Mouse (Mus musculus): ENCODE results near the gene Ak2. TPM values are rescaled to one million over a fixed set of nuclear protein-coding genes. Genes with fewer than 3 reads are reported as not detected.

Ak2 gene
- polyA plus RNA-seq, 1 experiment from 2014 or later, result 183 TPM

DNA sequence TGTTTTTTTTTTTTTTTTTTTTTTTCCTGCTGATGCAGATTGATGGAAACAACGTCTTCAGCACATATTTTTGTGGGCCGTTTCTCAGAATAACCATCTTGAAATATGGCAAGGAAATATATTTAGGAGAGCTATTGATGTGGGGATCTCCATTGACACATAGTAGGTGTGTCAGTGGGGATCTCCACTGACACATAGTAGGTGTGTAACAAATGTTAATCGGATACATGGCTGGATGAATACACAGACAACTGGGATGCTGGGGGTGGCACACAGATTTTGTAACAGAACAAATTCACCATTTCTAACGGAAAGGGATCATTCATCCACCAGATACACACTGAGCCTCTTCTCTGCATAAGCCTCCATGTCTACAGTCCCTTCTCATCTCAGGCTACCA is 58.6 kb downstream of the Ak2 start:
- H3K27me3 ChIP-seq (replicated peaks; ENCODE audit: control insufficient read depth, insufficient read depth, low read length), result peaks cover 15% of the 10 kb centered on the region; the same call in 1 of the 2 replicates
- ATAC-seq (replicated peaks; ENCODE audit: low FRiP score, low TSS enrichment, low read depth), result no peak

GRCm38 (mm10) chr4:129050901-129051417 is 59.2 kb downstream of the Ak2 start:
- WGBS, result 64% methylated on average over 6 of the region's 6 CpGs
- no peak for DNase-seq (ENCODE audit: low spot score)
- Histone ChIP-seq H3K36me3 (ENCODE audit: control insufficient read depth, insufficient read depth, low read length) (no peaks in the 10 kb centered on the region), H3K9ac (ENCODE audit: low read length) (no peak overlapping the region), H3K4me1 (replicated peaks; ENCODE audit: control insufficient read depth, insufficient read depth, low read length) (peaks cover 7% of the 10 kb centered on the region; the same call in 1 of the 2 replicates), H3K27me3 (replicated peaks; ENCODE audit: control insufficient read depth, insufficient read depth, low read length) (peaks cover 15% of the 10 kb centered on the region; the same call in 1 of the 2 replicates), H3K27ac (ENCODE audit: low read depth) (no peak overlapping the region), H3K9me3 (ENCODE audit: control insufficient read depth, low read length) (no peaks in the 10 kb centered on the region; the same call in 1 of the 2 replicates), H3K4me2 (ENCODE audit: low read length) (no peak overlapping the region), H3K4me3 (ENCODE audit: low read depth, low read length) (no peak overlapping the region)
- ATAC-seq (replicated peaks; ENCODE audit: low FRiP score, low TSS enrichment, low read depth), result no peak

More for the DNA sequence above, 58.6 kb downstream of the Ak2 start:
- H3K27ac ChIP-seq (ENCODE audit: low read depth), result no peak overlapping the region
- no peak overlapping the region for H3K4me2 ChIP-seq (ENCODE audit: low read length)
- H3K9me3 ChIP-seq (ENCODE audit: control insufficient read depth, low read length), result no peaks in the 10 kb centered on the region; the same call in 1 of the 2 replicates
- H3K4me3 ChIP-seq (ENCODE audit: low read depth, low read length), result no peak overlapping the region
- H3K36me3 ChIP-seq (ENCODE audit: control insufficient read depth, insufficient read depth, low read length), result no peaks in the 10 kb centered on the region
- peaks cover 7% of the 10 kb centered on the region; the same call in 1 of the 2 replicates for H3K4me1 ChIP-seq (replicated peaks; ENCODE audit: control insufficient read depth, insufficient read depth, low read length)
- no peak for DNase-seq (ENCODE audit: low spot score)
- H3K9ac ChIP-seq (ENCODE audit: low read length), result no peak overlapping the region
- 68% methylated on average over 4 of the region's 4 CpGs for WGBS

- no peak for ATAC-seq (replicated peaks; ENCODE audit: low FRiP score, low TSS enrichment, low read depth)
- H3K4me2 ChIP-seq (ENCODE audit: low read length), result no peak overlapping the region
- WGBS, result 27% methylated on average over 11 of the region's 11 CpGs
- H3K4me1 ChIP-seq (replicated peaks; ENCODE audit: control insufficient read depth, insufficient read depth, low read length), result peaks cover 7% of the 10 kb centered on the region; the same call in 1 of the 2 replicates
- DNase-seq (ENCODE audit: low spot score), result no peak
- H3K9me3 ChIP-seq (ENCODE audit: control insufficient read depth, low read length), result no peaks in the 10 kb centered on the region; the same call in 1 of the 2 replicates
- H3K4me3 ChIP-seq (ENCODE audit: low read depth, low read length), result no peak overlapping the region
- H3K27me3 ChIP-seq (replicated peaks; ENCODE audit: control insufficient read depth, insufficient read depth, low read length), result peaks cover 12% of the 10 kb centered on the region; the same call in 1 of the 2 replicates
- H3K27ac ChIP-seq (ENCODE audit: low read depth), result no peak overlapping the region
- H3K9ac ChIP-seq (ENCODE audit: low read length), result no peak overlapping the region
- no peaks in the 10 kb centered on the region for H3K36me3 ChIP-seq (ENCODE audit: control insufficient read depth, insufficient read depth, low read length)
Measured at GRCm38 (mm10) chr4:129051461-129052183, 59.9 kb downstream of the Ak2 start.

- H3K27me3 ChIP-seq (replicated peaks; ENCODE audit: control insufficient read depth, insufficient read depth, low read length), result 0 out of 2 replicates have a peak, but pooled peaks cover 7% of the 10 kb centered on the region
- ATAC-seq (replicated peaks; ENCODE audit: low FRiP score, low TSS enrichment, low read depth) (no peak), DNase-seq (ENCODE audit: low spot score) (no peak)
- H3K4me3 ChIP-seq (ENCODE audit: low read depth, low read length), result no peak overlapping the region
- H3K4me1 ChIP-seq (replicated peaks; ENCODE audit: control insufficient read depth, insufficient read depth, low read length), result peaks cover 13% of the 10 kb centered on the region
- H3K27ac ChIP-seq (ENCODE audit: low read depth), result no peak overlapping the region
- H3K36me3 ChIP-seq (ENCODE audit: control insufficient read depth, insufficient read depth, low read length), result no peaks in the 10 kb centered on the region
- H3K9me3 ChIP-seq (ENCODE audit: control insufficient read depth, low read length), result no peaks in the 10 kb centered on the region; the same call in 1 of the 2 replicates
- H3K9ac ChIP-seq (ENCODE audit: low read length), result no peak overlapping the region
- H3K4me2 ChIP-seq (ENCODE audit: low read length), result no peak overlapping the region
- 89% methylated on average over 12 of the region's 12 CpGs for WGBS
Measured at GRCm38 (mm10) chr4:129054757-129055156, 63.0 kb downstream of the Ak2 start.

GRCm38 (mm10) chr4:129055562-129055961 is 63.8 kb downstream of the Ak2 start:
- ATAC-seq (replicated peaks; ENCODE audit: low FRiP score, low TSS enrichment, low read depth) (no peak), DNase-seq (ENCODE audit: low spot score) (no peak)
- H3K4me2 ChIP-seq (ENCODE audit: low read length), result no peak overlapping the region
- 0 out of 2 replicates have a peak, but pooled peaks cover 2% of the 10 kb centered on the region for H3K27me3 ChIP-seq (replicated peaks; ENCODE audit: control insufficient read depth, insufficient read depth, low read length)
- 84% methylated on average over 5 of the region's 5 CpGs for WGBS
- no peaks in the 10 kb centered on the region for H3K36me3 ChIP-seq (ENCODE audit: control insufficient read depth, insufficient read depth, low read length)
- no peak overlapping the region for H3K27ac ChIP-seq (ENCODE audit: low read depth)
- no peak overlapping the region for H3K4me3 ChIP-seq (ENCODE audit: low read depth, low read length)
- no peaks in the 10 kb centered on the region; the same call in 1 of the 2 replicates for H3K9me3 ChIP-seq (ENCODE audit: control insufficient read depth, low read length)
- H3K9ac ChIP-seq (ENCODE audit: low read length), result no peak overlapping the region
- H3K4me1 ChIP-seq (replicated peaks; ENCODE audit: control insufficient read depth, insufficient read depth, low read length), result peaks cover 12% of the 10 kb centered on the region

- H3K4me2 ChIP-seq (ENCODE audit: low read length), result peak overlapping the region; percentile 95
- DNase-seq (ENCODE audit: low spot score), result peak; percentile 96
Measured at GRCm38 (mm10) chr4:129057533-129058206, 65.9 kb downstream of the Ak2 start.

DNA sequence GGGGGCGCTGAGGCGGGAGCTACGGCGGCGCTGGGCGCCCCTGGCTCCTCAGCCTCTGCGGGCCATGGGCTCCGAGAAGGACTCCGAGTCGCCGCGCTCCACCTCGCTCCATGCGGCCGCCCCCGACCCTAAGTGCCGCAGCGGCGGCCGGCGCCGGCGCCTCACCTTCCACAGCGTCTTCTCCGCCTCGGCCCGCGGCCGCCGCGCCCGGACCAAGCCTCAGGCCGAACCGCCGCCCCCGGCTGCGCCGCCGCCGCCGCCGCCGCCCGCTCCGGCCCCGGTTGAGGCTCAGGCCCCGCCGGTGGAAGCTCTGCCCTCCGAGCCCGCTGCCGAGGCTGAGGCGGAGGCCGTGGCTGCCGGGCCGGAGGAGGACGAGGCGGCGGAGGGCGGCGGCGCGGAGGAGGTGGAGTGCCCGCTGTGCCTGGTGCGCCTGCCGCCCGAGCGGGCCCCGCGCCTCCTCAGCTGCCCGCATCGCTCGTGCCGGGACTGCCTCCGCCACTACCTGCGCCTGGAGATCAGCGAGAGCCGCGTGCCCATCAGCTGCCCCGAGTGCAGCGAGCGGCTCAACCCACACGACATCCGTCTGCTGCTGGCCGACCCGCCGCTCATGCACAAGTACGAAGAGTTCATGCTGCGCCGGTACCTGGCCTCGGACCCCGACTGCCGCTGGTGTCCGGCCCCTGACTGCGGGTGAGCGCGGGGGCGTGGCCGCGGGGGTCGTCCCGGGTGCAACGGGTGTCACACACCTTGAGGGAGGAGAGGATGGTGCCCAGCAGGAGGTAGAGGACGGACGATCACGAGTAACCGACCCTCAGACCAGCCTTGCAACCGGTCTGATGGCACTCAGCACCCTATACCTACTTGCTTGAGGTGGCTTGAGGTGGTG is 66.7 kb downstream of the Ak2 start, which contains the start of gene Rnf19b:
Gene Rnf19b (plus strand): TSS at position 65 of the 886 bp plus-strand sequence.
- Histone ChIP-seq H3K9ac (ENCODE audit: low read length) (peak within 1 kb of the TSS; percentile 77), H3K4me2 (ENCODE audit: low read length) (peak within 1 kb of the TSS; percentile 95), H3K9me3 (ENCODE audit: control insufficient read depth, low read length) (no peaks in the 10 kb centered on the region; the same call in 1 of the 2 replicates), H3K36me3 (ENCODE audit: control insufficient read depth, insufficient read depth, low read length) (no peaks in the 10 kb centered on the region), H3K27me3 (replicated peaks; ENCODE audit: control insufficient read depth, insufficient read depth, low read length) (no peaks in the 10 kb centered on the region), H3K4me1 (replicated peaks; ENCODE audit: control insufficient read depth, insufficient read depth, low read length) (peaks cover 15% of the 10 kb centered on the region), H3K4me3 (ENCODE audit: low read depth, low read length) (peak within 1 kb of the TSS; percentile 86), H3K27ac (ENCODE audit: low read depth) (peak within 1 kb of the TSS; percentile 80)
- ATAC-seq (replicated peaks; ENCODE audit: low FRiP score, low TSS enrichment, low read depth), result peak; percentile 76
- WGBS, result under 1% methylated on average over 85 of the region's 107 CpGs
- peak; percentile 80 for DNase-seq (ENCODE audit: low spot score)

More at GRCm38 (mm10) chr4:129057533-129058206, 65.9 kb downstream of the Ak2 start:
- Histone ChIP-seq H3K4me3 (ENCODE audit: low read depth, low read length) (peak overlapping the region; percentile 86), H3K27ac (ENCODE audit: low read depth) (peak overlapping the region; percentile 80), H3K4me1 (replicated peaks; ENCODE audit: control insufficient read depth, insufficient read depth, low read length) (peaks cover 12% of the 10 kb centered on the region), H3K36me3 (ENCODE audit: control insufficient read depth, insufficient read depth, low read length) (no peaks in the 10 kb centered on the region), H3K9ac (ENCODE audit: low read length) (peak overlapping the region; percentile 77), H3K9me3 (ENCODE audit: control insufficient read depth, low read length) (no peaks in the 10 kb centered on the region; the same call in 1 of the 2 replicates), H3K27me3 (replicated peaks; ENCODE audit: control insufficient read depth, insufficient read depth, low read length) (no peaks in the 10 kb centered on the region)
- WGBS, result 3% methylated on average over 44 of the region's 44 CpGs
- peak; percentile 88 for ATAC-seq (replicated peaks; ENCODE audit: low FRiP score, low TSS enrichment, low read depth)

All from intestine, embryonic 14.5 days (tissue).